Mouse (Mus musculus) adrenal gland, adult 8-10 months (tissue): ENCODE measurements at regions not wholly inside any gene's neighbourhood (a gene's known extent, or its start where the extent isn't known, plus 50 kb on each side); places are given as distances from the start of the nearest gene placed in this dataset.

Experiments used
- DNase-seq: peaks from one replicate; pipeline ENCODE4 v3.0.0; 2022

DNA sequence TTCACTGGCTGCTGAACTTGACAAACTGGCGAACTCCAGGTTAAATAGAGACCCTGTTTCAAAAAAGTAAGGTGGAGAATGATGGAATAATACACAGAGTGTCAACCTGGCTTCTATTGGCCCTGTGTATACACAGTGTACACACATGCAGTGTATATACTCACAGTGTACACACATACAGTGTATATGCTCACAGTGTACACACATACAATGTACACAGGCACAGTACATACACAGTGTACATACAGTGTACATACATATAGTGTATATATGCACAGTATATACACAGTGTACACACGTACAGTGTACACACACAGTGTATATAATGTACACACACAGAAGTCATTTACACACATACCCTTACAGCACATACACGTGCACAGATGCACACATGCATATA lies 52.4 kb upstream of the Aldh1b1 start:
- no peak for DNase-seq

DNA sequence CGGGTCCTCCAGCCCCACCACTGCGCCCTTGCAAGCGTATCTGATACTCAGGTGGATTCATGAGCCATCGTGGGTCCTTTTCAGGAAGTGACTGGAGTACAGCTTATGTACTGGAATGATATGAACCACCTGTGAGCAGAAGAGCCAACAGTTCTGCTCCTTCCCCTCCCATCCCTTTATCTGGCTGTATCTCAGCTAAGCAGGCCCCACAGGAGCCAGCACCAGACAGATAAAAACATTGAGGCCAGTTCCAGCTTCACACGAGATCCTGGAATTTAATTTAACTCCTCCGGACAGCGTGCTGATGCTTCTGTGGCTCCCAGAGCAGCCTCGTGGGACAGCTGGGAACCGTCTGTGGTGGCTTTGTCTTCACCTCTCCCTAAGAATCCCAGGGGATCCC lies 53.1 kb upstream of the Aldh1b1 start:
- DNase-seq: no peak

DNA sequence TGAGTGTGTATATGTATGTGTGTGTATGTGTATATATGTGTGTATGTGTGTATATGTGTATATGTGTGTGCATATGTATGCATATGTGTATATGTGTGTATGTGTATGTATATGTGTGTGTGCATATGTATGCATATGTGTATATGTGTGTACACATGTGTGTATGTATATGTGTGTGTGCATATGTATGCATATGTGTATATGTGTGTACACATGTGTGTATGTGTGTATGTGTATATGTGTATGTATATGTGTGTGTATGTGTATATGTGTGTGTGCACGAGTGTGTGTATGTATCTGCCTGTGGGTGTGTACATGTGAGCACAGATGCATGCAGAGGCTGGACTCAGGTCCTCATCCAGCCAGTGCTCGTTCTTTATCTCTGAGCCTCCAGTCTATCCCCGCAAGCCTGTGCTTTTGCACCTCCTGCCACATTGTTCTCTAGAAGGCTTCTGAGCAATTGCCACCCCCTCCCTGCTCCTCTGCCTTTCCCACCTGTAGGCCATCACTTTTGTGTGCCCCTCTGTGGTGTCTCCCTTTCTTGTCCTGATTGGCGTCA lies 53.9 kb upstream of the Aldh1b1 start:
- DNase-seq: no peak

DNA sequence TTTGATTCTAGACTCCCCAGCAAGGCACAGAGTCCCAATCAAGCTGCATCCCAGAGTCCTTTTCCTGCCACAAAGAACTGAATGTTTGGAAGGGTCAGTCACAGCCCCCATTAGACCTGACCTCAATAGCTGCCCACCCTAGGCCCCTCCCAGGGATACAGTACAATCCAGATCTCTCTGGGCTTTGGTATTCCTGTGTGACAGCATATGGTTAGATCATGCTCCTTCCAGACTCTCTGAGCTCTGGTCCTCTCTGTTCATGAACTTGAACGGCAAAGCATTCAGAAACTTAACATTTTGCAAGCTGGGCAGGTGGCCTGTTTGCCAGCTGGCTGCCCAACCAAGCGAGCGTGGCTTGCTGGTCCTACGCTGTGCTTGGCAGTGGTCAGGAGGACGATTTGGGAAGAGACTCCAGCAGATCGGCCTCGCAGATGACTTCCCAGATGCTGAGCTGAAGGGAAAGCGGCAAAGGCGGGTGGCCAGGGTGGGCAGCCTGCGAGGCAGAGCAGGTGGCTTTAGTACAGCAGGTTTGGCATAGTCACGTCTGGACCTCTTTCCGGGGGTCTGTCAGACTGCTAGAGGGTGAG lies 58.0 kb upstream of the Aldh1b1 start:
- no peak for DNase-seq

DNA sequence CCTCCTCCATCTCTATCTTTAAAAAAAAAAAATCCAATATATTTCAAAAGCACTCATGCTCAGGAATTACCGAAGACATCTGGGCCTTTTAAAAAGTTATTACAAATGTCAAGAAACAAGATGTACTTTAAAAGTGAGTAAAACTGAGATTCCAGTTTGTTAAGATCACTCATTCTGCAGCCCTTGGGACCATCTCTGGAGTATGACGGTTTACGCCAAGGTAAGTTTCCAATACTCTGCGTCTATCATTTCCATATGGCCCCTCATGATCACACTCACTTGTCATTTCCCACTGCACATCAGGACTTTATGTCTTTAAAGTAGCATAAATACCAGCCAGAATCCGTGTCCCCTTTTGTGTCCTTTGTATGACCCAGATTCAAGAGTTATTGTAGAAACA lies 58.5 kb upstream of the Aldh1b1 start:
- DNase-seq: no peak

DNA sequence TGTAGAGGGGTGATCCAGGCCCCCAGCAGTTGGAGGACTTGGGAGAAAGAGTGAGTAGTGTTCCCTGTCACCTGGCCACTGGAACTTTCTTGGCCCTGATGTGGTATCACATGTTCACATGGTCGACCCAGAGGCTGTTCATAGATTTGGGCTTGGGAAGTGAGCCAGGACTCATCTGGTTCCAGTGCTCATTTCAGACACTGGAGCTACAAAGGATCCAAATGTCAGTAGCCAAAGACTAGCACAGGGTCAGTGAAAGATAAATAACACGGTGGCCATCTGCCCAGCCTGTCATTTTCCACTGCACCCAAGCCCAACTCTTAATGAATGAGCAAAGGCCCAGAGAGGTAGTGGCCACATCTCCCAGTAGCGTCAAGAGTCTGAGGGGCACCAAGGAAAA lies 59.1 kb upstream of the Aldh1b1 start:
- DNase-seq: no peak

DNA sequence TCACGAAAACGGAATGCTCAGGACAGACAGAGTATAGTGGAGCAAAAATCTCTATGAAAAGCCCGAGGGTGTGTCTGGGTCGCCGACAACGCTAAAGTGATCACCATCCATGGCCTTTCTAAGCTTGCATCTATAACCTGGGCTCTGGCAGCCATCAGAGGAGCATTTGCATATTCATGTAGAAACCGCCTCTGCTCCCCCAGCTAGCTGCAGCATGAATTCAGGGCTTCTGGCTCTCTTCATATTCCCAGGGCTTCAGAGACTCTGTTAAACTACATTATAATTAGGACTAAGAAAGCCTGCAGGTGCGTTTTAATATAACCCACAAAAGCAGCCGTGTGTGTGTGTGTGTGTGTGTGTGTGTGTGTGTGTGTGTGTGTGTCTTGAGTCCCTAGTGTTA lies 59.7 kb upstream of the Aldh1b1 start:
- DNase-seq: no peak

DNA sequence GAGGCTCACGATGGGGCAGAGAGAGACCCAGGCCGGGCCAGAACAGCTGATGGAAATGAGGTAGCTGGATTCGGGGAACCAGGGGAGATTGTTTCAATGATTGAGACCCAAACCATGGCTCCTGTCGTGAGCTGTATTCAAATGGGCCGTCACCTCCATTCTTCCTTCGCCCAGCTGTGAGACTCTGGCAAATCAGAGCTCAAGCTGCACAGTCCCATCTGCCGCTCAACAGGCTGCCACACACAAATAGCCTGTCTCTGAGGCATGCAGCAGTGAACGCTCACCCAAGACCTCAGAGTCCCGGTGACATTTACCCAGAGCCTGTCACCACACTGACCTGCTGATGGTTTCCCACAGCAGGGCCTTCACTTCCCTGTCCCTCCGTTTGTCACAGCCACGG lies 60.1 kb upstream of the Aldh1b1 start:
- no peak for DNase-seq

DNA sequence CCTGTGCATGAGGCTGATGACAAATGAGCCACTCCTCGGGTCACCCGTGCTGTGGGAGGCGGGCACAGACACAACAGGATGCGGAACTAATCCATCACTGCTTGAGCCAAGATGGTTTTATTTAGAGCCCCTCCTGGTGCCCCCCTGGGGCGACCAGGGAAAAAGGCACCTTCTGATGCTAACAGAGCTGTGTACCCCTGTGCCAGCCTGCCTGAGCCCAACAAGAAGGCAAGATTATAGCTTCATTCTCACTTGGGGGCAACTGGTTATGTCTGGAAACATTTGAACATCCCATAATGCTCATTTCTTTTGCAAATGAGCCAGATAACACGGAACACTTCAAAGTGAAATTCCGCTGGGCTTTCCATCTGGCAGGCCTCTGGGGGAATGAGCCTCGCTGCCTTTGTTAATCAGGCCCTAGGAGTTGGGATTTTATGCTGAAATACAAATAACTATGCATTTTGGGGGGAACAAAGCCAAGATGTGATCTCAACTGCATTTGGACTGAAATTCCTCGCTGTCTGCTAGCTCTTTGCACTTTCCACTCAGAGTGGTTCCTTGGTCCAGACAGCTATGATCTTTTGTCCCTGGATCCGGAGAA lies 62.5 kb upstream of the Aldh1b1 start:
- no peak for DNase-seq

DNA sequence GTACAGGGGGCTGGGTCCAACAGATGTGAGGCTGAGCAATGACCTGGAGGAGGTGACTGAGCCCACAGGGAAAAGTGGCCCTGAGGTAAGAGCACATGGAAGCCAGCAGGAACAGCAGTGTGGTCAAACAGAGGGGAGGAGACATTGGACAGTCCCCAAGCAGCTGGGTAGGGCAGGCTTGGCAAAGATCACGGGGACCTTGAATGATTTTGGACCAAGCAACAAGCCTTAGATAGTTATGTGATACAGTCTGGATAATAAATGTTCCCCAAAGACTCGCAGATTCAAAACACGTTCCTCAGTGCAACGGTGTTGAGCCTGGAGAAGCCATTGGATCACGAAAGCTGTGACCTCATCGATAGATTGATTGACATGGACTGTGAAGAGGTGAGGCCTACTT lies 64.8 kb upstream of the Aldh1b1 start:
- peak; percentile 23 for DNase-seq

DNA sequence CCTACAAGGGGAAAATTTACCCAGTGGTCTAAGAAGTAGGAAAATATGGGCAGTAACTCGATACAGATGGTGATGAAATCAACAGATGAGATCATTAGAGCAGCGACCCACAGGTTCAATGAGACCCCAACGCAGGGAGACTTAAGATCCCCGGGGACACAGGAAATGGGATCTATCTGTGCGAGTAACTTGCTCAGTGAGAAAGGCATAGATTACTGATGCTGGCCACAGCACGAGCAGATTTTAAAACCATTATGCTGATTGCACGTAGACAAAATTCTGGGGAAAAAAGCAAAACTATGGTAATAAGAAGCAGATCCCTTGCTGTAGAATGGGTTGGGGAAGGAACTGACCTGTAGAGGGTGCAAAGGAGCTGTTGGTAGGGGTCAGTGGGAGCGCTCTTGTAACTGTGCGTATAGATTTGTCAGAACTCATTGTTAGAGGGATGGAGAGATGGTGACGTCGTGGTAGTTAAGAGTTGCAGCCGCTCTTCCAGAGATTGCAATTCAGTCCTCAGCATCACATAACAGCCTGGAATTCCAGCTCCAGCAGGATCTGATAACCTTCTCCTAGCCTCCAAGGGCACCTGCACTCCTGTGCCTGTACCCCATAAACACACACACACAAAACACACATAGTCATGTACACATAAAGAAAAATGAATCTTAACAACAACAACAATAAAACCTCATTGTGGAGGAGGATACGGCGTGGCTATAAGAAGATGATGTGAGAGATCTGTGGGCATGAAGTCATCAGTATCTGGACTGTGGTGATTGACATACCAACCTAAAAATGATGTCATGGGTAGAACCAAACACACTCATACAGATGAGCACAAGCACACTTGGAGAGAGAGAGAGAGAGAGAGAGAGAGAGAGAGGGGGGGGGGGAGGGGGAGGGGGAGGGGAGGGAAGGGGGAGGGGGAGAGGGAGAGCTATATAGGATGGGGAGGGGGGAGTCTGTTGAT lies 67.7 kb upstream of the Aldh1b1 start:
- DNase-seq: no peak

DNA sequence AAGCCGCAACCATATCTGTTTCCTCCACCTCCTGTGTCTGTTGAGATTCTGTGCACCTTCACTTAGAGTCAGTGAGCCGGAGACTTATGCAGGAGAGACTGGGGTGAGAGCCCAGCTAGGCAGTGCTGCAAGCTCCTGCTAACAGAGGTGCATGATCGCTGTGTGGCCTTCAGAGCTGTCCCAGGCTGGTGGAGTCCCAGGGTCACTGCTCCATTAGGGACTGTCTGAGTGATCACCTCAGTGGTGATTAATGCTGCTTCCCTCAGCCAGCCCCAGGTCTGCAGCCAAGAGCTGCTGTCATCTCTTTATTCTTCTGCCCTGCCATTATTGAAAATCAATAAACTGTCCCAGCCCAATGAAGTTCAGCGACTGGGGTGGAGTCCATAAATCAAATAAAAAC lies 69.0 kb upstream of the Aldh1b1 start:
- DNase-seq: peak; percentile 45

DNA sequence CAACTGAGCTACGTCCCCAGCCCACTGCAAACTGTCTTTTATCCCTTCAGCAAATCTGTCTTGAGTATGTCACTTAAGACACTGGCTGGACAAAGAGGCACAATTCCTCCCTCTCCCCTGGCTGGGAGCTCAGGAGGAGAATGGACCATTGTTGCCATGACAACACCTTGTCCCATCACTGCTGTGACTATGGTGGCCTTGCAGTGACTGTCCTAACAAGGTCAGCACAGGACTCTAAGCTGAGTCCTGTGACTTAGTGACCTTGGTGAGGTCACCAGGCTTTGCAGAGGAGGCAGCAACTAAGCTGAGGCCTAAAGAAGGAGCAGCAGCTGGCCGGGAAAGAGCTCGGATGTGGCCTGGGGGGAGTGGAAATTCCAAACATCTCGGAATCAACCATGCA lies 70.0 kb upstream of the Aldh1b1 start:
- DNase-seq: peak; percentile 59

DNA sequence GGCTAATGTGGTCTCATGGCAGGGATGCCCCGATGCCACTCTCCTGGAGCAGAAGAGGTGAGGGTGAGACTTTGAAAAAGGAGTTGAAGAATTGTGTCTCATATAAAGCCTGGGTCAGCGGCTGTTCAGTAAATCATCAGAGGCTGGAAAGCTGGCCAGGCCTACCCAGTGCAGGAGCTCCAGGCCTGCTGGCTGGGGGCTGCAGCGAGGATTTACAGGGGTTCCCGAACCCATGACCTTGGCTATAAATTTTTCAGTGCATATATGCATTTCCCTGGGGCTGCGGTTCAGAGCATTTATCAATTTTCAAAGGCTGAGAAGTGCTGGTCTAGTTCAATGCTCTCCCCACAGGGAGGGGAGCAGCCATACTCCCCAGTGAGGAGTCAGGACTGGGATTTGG lies 70.9 kb upstream of the Aldh1b1 start:
- DNase-seq: no peak

DNA sequence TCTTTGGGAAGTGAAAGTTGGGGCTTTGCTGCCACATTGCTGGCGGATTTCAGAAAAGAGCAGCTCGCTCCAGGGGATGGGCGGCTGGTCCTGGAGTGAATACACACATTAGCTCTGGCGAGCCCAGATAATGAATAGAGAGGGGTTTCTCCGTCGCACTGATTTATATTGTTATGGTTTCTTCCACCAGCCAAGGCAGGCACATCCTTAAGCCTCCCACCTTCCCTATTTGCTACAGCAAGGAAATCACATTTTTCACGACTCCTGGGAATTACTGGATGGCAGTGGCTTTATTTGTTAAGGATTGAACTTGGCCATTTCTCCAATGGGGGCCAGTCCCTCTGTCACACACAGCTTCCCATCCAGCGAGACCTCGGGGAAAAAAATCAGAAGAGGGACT lies 71.3 kb upstream of the Aldh1b1 start:
- DNase-seq: no peak

DNA sequence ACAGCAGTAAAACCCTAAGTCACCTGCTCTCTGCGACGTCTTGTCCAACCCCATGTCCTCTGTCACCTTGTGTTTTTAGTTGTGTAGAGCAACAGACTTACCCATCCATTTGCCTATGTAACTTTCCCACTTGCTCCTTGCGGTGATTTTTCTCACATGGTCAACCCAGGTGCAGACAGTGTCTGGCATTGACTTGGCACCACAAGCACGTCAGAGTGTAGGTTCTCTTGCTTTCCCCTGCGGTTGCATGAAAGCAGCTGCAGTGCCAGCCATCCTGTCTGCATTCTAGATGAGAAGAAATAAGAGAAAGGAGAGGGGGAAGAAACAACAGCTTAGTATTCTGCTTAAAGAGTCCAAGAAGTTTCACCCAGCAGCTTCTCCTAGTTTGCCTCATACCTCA lies 72.0 kb upstream of the Aldh1b1 start:
- no peak for DNase-seq

DNA sequence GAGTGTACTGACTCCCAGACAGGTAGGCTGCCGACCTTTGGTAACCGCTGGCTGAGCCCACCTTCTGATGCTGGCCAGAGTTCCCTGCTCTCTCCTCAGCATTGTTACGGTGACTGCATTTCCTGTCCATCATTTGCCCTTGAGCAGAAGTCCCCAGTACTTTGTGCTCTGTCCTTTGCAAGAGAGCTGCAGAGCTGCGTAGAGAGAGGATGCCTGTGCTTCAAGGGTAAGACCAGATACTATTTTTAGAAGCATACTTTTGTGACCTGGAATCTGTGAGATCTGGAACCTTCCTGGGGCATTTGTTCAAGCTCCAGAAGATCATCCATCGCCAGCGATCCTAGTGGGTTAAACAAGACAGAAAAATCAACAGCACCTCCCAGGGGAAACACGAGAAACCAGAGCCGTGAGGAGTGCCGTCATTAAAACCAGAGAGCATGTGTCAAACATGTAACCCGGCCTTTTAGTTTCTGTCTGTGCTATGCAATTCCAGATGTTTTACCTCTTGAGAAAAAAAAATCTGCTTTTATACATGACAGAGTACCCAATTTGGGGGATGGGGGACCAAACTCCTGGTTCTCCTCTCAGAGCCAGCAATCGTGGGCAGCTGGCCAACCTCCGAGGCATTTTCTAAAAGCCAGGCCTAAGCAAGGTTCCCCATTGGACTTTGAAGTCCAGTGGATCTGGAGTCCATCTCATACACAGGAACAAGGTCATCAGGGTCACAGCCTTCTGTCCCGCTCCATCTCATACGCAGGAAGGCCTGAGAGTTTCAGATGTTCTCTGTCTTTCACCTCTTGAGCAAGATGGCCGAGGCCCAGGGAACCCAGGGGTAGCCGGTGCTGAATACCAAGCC lies 73.5 kb upstream of the Aldh1b1 start:
- DNase-seq: no peak

DNA sequence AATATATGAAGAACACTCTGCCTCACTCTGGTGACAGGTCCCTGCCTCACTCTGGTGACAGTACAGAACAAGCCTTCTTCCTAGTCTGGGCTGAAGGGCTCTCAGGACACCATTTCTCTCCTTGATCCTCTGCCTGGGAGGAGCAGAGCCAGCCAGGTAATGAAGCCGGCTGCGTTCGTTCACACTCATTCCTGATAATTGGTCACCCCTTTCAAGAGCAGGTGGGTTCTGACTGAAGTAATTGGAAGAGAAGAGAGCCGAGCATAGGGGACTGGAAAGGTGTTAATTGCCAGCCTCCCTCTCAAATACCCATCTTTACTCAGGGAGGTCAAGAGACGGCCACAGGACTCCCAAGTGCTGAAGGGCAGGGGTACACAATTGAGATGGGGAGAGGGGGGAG lies 78.5 kb upstream of the Aldh1b1 start:
- DNase-seq: no peak

DNA sequence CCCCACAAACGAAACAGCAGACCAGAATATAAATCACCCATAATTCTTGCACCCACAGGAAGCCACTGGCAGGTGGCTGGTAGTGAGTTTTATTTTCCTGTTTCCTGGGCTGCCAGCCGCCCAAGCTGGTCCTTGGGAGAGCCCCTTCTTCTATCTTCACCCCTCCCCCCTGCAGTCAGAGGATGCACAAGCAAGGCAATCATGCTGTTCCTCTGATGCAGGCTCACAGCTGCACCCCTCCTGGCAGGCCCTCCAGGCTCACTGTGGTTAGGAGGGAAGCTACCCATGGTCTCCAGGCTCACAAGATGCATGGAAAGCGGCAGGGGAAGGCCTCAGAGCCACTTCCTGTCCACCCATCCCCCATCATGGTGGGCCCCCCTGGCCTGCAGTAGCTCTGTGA lies 79.3 kb upstream of the Aldh1b1 start:
- no peak for DNase-seq

DNA sequence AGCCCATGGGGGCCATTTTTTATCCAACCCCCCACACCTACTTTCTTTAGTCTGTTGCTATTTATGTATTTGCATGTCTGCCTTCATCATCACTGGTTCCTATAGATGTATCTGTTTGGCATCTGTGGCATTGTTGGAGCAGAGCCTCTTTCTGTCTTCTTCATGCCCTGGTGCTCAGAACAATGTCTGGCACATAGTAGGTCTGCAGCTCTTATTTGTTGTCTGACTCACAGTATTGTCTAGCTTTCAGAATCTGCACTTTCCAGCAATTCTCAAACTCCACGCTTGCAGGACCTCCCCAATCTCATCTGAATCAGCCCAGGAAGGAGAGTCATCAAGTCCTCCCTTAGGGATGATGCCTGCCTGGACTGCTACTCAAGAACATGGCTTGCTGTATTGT lies 82.9 kb upstream of the Aldh1b1 start:
- DNase-seq: no peak

DNA sequence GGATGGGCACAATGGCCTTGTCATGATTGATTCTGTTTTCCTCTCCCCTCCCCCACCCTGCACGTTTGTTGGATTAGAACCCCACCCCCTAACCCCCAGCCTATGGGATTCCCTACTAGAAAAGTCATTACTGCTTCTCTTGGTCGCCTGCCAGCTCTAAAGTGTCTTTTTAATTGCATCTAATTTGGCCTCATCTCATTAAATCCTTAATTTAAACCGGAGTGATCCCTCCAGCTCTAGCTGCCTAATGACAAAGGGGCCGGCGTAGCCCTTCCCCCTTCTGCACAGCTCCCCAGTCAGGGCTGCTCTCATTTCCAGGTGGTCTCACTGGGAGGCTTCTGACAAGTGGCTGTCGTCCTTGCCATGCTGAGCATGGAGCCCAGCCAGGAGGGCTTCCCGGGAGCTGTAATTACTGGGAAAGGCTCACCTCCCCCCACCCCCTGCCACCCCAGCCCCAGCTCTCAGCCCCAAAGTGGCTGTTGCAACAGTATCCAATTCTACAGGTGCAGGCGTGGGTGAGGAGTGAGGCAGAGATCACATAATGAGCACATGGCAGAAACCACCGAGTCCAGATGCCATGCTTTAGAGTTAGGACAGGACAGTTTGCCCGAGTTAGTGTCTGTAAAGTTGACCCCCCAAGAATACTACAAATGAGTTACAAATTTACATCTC lies 84.8 kb upstream of the Aldh1b1 start:
- DNase-seq: no peak
